Mouse (Mus musculus) R1 (cell line): ENCODE data around the gene Atp2b4.
"Not testable (repeated sequence)": the region's sequence is repeated elsewhere in the genome, so short reads cannot be mapped to it uniquely, and the experiment has no call there.

ENCODE experiments used
- DNase-seq: peaks from one replicate; pipeline ENCODE4 v3.0.0-alpha.2; 2018; ENCODE audit warnings: low read depth, low spot score

The Atp2b4 gene

GRCm38 (mm10) chr1:133695901-133696300, 104.9 kb downstream of the Atp2b4 start:
- peak; percentile 89 for DNase-seq

- no peak for DNase-seq
These were observed 106.0 kb downstream of the Atp2b4 start for GRCm38 (mm10) chr1:133694876-133695275.

GRCm38 (mm10) chr1:133694301-133694700, 106.5 kb downstream of the Atp2b4 start:
- DNase-seq = peak; percentile 100

GRCm38 (mm10) chr1:133693536-133694114, 107.2 kb downstream of the Atp2b4 start:
- DNase-seq = no peak

- peak; percentile 65 for DNase-seq
These were observed 108.6 kb downstream of the Atp2b4 start for GRCm38 (mm10) chr1:133692195-133692594.

GRCm38 (mm10) chr1:133691046-133691445, 109.8 kb downstream of the Atp2b4 start:
- DNase-seq = no peak

- DNase-seq = no peak
These were observed 110.9 kb downstream of the Atp2b4 start, which contains the start of gene Lax1 for GRCm38 (mm10) chr1:133689897-133690296. Gene Lax1, minus strand, starts transcription at chr1:133690108.

- no peak for DNase-seq
These were observed 112.5 kb downstream of the Atp2b4 start for GRCm38 (mm10) chr1:133688301-133688700.

GRCm38 (mm10) chr1:133685749-133686519, 114.9 kb downstream of the Atp2b4 start:
- no peak for DNase-seq

- DNase-seq = peak; percentile 84
These were observed 129.0 kb downstream of the Atp2b4 start for GRCm38 (mm10) chr1:133671801-133672200.

- peak; percentile 68 for DNase-seq
These were observed 129.6 kb downstream of the Atp2b4 start for GRCm38 (mm10) chr1:133671266-133671665.

- DNase-seq = peak; percentile 51
These were observed 130.1 kb downstream of the Atp2b4 start for GRCm38 (mm10) chr1:133670776-133671175.

GRCm38 (mm10) chr1:133670190-133670589, 130.7 kb downstream of the Atp2b4 start:
- DNase-seq = peak; percentile 90

GRCm38 (mm10) chr1:133668618-133669017, 132.2 kb downstream of the Atp2b4 start:
- DNase-seq = peak; percentile 53

- DNase-seq = peak; percentile 99
These were observed 133.1 kb downstream of the Atp2b4 start for GRCm38 (mm10) chr1:133667721-133668120.

- not testable (repeated sequence) for DNase-seq
These were observed 135.1 kb downstream of the Atp2b4 start for GRCm38 (mm10) chr1:133665713-133666112.

GRCm38 (mm10) chr1:133664203-133664970, 136.5 kb downstream of the Atp2b4 start:
- peak; percentile 85 for DNase-seq

GRCm38 (mm10) chr1:133663427-133663826, 137.4 kb downstream of the Atp2b4 start:
- DNase-seq = no peak

- no peak for DNase-seq
These were observed 137.9 kb downstream of the Atp2b4 start for GRCm38 (mm10) chr1:133662941-133663340.

- peak; percentile 99 for DNase-seq
These were observed 139.5 kb downstream of the Atp2b4 start, which contains the start of gene Gm38394 for GRCm38 (mm10) chr1:133661203-133661933. Gene Gm38394, minus strand, starts transcription at chr1:133661318.

- DNase-seq = peak; percentile 89
These were observed 140.2 kb downstream of the Atp2b4 start, which contains the start of gene Zbed6 for GRCm38 (mm10) chr1:133660466-133661202. Gene Zbed6, minus strand, starts transcription at chr1:133660885.
